9 mouse cellular contexts compared by ENCODE assay signal in the genomic region with DNA sequence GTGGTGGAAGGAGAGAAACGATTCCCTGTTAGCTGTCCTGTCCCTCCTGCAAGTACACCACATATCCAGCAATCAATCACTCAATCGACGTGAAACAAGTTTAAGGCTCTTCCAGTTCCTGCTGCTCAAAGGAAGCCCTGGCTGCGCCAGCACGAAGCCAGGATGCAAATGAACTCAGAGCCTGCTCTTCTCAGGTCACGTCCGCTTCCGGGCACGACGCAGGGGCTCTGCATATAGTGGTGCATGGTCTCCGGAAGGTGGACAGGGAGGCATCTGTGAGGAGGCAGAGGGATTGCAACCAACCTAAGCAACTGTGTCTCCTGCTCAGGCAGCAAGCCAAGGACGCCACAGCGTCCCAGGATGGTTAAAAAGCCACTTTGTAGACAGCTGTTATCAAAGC.
DNase-seq lines count a peak whose midpoint lies in the region; ATAC-seq and TF ChIP-seq lines count a peak whose summit lies in the region.
"Had no signal": no experiment of that assay in that cellular context is flagged by ENCODE, and none has a peak within 500 bp of the region (broad histone marks: within the 10 kb centered on the region; RNA-seq: fewer than 3 reads in every experiment).

No protein-coding gene starts in this region.

- no peak for TF ChIP-seq CTCF in intestine, postnatal 0 days (IDR thresholded peaks at IDR 0.05; ENCODE audit: low read depth)
- TF ChIP-seq CTCF in brain, embryonic 14.5 days (IDR thresholded peaks at IDR 0.05; ENCODE audit: borderline replicate concordance, extremely low read depth, insufficient read depth, insufficient read length) = no peak

- no peaks in the 10 kb centered on the region for H3K9me3 ChIP-seq in intestine, embryonic 14.5 days (ENCODE audit: control insufficient read depth, low read length)
- no peaks in the 10 kb centered on the region for H3K9me3 ChIP-seq in intestine, postnatal 0 days (ENCODE audit: control insufficient read depth)
- H3K9me3 ChIP-seq in hindbrain, embryonic 11.5 days (ENCODE audit: control insufficient read depth, low read length) = no peaks in the 10 kb centered on the region
- no peaks in the 10 kb centered on the region; the same call in 1 of the 2 replicates for H3K9me3 ChIP-seq in midbrain, embryonic 13.5 days

- DNase-seq in intestine, embryonic 14.5 days (ENCODE audit: low spot score) = peak; percentile 50
- DNase-seq in brain, embryonic 14.5 days (ENCODE audit: low read depth) = peak; percentile 39
- peak; percentile 47 for DNase-seq in hindbrain, embryonic 11.5 days (ENCODE audit: low spot score)
- DNase-seq in cerebellum, postnatal 25 days = no peak
- no peak for DNase-seq in ovary, postnatal 10 days (ENCODE audit: low spot score)
- no peak for DNase-seq in kidney, adult 9 months
- DNase-seq: adrenal gland, adult 8-10 months had no signal

- peaks cover 44% of the 10 kb centered on the region for H3K4me1 ChIP-seq in intestine, embryonic 14.5 days (replicated peaks; ENCODE audit: control insufficient read depth, insufficient read depth, low read length)
- H3K4me1 ChIP-seq in intestine, postnatal 0 days (replicated peaks; ENCODE audit: control insufficient read depth, insufficient read depth, low read length) = no peaks in the 10 kb centered on the region
- peaks cover 7% of the 10 kb centered on the region for H3K4me1 ChIP-seq in hindbrain, embryonic 11.5 days (replicated peaks; ENCODE audit: control insufficient read depth, insufficient read depth, low read length)
- H3K4me1 ChIP-seq in midbrain, embryonic 13.5 days (replicated peaks) = peaks cover 20% of the 10 kb centered on the region

- no peak overlapping the region for H3K4me3 ChIP-seq in intestine, embryonic 14.5 days (ENCODE audit: low read depth, low read length)
- H3K4me3 ChIP-seq in intestine, postnatal 0 days (ENCODE audit: low read depth, low read length) = no peak overlapping the region
- 0 out of 2 replicates have a peak overlapping the region, but pooled peaks have one; percentile 6 for H3K4me3 ChIP-seq in hindbrain, embryonic 11.5 days (ENCODE audit: low read depth, low read length)
- peak overlapping the region; percentile 31 for H3K4me3 ChIP-seq in midbrain, embryonic 13.5 days (replicated peaks)

- H3K36me3 ChIP-seq in intestine, embryonic 14.5 days (ENCODE audit: control insufficient read depth, insufficient read depth, low read length) = no peaks in the 10 kb centered on the region
- H3K36me3 ChIP-seq in intestine, postnatal 0 days (ENCODE audit: control insufficient read depth, insufficient read depth) = no peaks in the 10 kb centered on the region
- no peaks in the 10 kb centered on the region for H3K36me3 ChIP-seq in hindbrain, embryonic 11.5 days (ENCODE audit: control insufficient read depth, insufficient read depth, low read length)
- H3K36me3 ChIP-seq in midbrain, embryonic 13.5 days = no peaks in the 10 kb centered on the region

- no peak for ATAC-seq in intestine, embryonic 14.5 days (replicated peaks; ENCODE audit: low FRiP score, low TSS enrichment, low read depth)
- no peak for ATAC-seq in intestine, postnatal 0 days
- no peak for ATAC-seq in hindbrain, embryonic 11.5 days (ENCODE audit: low FRiP score)
- peak; percentile 43; the same call in 1 of the 2 replicates for ATAC-seq in midbrain, embryonic 13.5 days

- H3K27ac ChIP-seq in intestine, embryonic 14.5 days (ENCODE audit: low read depth) = 0 out of 2 replicates have a peak overlapping the region, but pooled peaks have one; percentile 9
- no peak overlapping the region for H3K27ac ChIP-seq in intestine, postnatal 0 days (ENCODE audit: low read depth, low read length)
- H3K27ac ChIP-seq in hindbrain, embryonic 11.5 days (ENCODE audit: low read depth, low read length) = no peak overlapping the region
- H3K27ac ChIP-seq in midbrain, embryonic 13.5 days = no peak overlapping the region

- peak overlapping the region; percentile 11; the same call in 1 of the 2 replicates for H3K4me2 ChIP-seq in intestine, embryonic 14.5 days (ENCODE audit: low read length)
- no peak overlapping the region for H3K4me2 ChIP-seq in intestine, postnatal 0 days (replicated peaks; ENCODE audit: low read depth)
- peak overlapping the region; percentile 48 for H3K4me2 ChIP-seq in hindbrain, embryonic 11.5 days (replicated peaks; ENCODE audit: low read depth, low read length)
- peak overlapping the region; percentile 51 for H3K4me2 ChIP-seq in midbrain, embryonic 13.5 days (replicated peaks)

- peaks cover 31% of the 10 kb centered on the region for H3K27me3 ChIP-seq in intestine, embryonic 14.5 days (replicated peaks; ENCODE audit: control insufficient read depth, insufficient read depth, low read length)
- H3K27me3 ChIP-seq in intestine, postnatal 0 days (replicated peaks; ENCODE audit: control insufficient read depth, insufficient read depth, low read length) = peaks cover 19% of the 10 kb centered on the region; the same call in 1 of the 2 replicates
- H3K27me3 ChIP-seq in hindbrain, embryonic 11.5 days (ENCODE audit: control insufficient read depth, insufficient read depth, low read length) = peaks cover 50% of the 10 kb centered on the region
- peaks cover 58% of the 10 kb centered on the region for H3K27me3 ChIP-seq in midbrain, embryonic 13.5 days

- WGBS in intestine, embryonic 14.5 days = 10% methylated on average over 13 of the region's 13 CpGs
- 12% methylated on average over 13 of the region's 13 CpGs for WGBS in intestine, postnatal 0 days
- WGBS in hindbrain, embryonic 11.5 days = under 1% methylated on average over 13 of the region's 13 CpGs
- 3% methylated on average over 13 of the region's 13 CpGs for WGBS in midbrain, embryonic 13.5 days

- no peak for TF ChIP-seq POLR2A in brain, embryonic 14.5 days (IDR thresholded peaks at IDR 0.05; ENCODE audit: borderline replicate concordance, extremely low read depth, insufficient read depth, insufficient read length, poor library complexity, severe bottlenecking)

- no peak overlapping the region for H3K9ac ChIP-seq in intestine, embryonic 14.5 days (ENCODE audit: low read length)
- H3K9ac ChIP-seq in intestine, postnatal 0 days (ENCODE audit: low read depth, low read length) = no peak overlapping the region
- H3K9ac ChIP-seq in hindbrain, embryonic 11.5 days (ENCODE audit: low read depth, low read length) = no peak overlapping the region
- peak overlapping the region; percentile 48 for H3K9ac ChIP-seq in midbrain, embryonic 13.5 days (replicated peaks)

Comparison
In these comparisons a context has a peak if more than half of its experiments do, and no peak if none do; other contexts are left out.
1. DNase-seq: peak in intestine, embryonic 14.5 days (single experiment), brain, embryonic 14.5 days (single experiment) and hindbrain, embryonic 11.5 days (single experiment); none in cerebellum, postnatal 25 days (0 of 2), ovary, postnatal 10 days (single experiment) and kidney, adult 9 months (single experiment).
2. H3K4me3 ChIP-seq: peak in hindbrain, embryonic 11.5 days (single experiment) and midbrain, embryonic 13.5 days (single experiment); none in intestine, embryonic 14.5 days (single experiment) and intestine, postnatal 0 days (single experiment).